Mouse (Mus musculus): ENCODE data around the gene Prkar2b.

DNA sequence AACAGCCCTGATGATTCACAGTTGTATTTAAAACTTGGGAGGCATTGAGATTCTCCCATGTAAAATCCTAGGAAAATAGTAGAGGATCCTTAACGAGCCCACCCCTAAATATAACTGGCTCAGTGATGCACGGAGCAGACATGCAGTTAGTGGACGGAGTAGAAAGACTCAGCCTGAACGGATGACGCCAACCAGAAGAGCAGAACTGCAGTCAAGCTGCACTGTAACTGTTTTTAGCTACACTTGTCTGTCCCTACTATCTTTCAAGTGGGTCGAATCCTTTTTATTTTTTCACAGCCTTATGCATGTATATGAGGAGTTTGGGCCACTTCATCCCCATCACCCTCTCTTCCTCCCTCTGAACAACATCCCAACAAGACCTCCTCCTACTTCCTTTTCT lies 75.4 kb downstream of the Prkar2b start:
- no peak for TF ChIP-seq EP300 (IDR thresholded peaks at IDR 0.05; ENCODE audit: low read depth in 1 of 2, low read length in 2 of 2)
- no peak for TF ChIP-seq POLR2A (IDR thresholded peaks at IDR 0.05; ENCODE audit: control insufficient read depth in 1 of 2, insufficient read depth in 1 of 2, low read depth in 1 of 2, low read length in 2 of 2, poor library complexity in 1 of 2)
- TF ChIP-seq UBTF (IDR thresholded peaks at IDR 0.05; ENCODE audit: borderline replicate concordance, insufficient read depth, low read depth, low read length), result no peak
- TF ChIP-seq MAFK (IDR thresholded peaks at IDR 0.05; ENCODE audit: borderline replicate concordance, low read depth, low read length), result no peak
- no peak for TF ChIP-seq CHD2 (IDR thresholded peaks at IDR 0.05; ENCODE audit: low read length)
- TF ChIP-seq CTCF (IDR thresholded peaks at IDR 0.05 in 2 of 3, conservative IDR thresholded peaks at IDR 0.05 in 1 of 3; ENCODE audit: control insufficient read depth in 1 of 3, insufficient read depth in 1 of 3, low read depth in 2 of 3, low read length in 3 of 3, poor library complexity in 1 of 3, severe bottlenecking in 1 of 3), result no peak
- TF ChIP-seq ZKSCAN1 (IDR thresholded peaks at IDR 0.05; ENCODE audit: low read depth, low read length), result no peak
- no peak for TF ChIP-seq POLR2AphosphoS2 (IDR thresholded peaks at IDR 0.05; ENCODE audit: low read length)

All from MEL (cell line).